Mouse (Mus musculus) erythroblast, adult 5-6 weeks (primary cell): ENCODE measurements around the gene Il17rd. TPM values are rescaled to one million over a fixed set of nuclear protein-coding genes. Genes with fewer than 3 reads are reported as not detected.

Experiments
- ATAC-seq: replicated peaks from 2 replicates; pipeline ENCODE4 v1.8.0; 2016; ENCODE audit warnings: moderate number of reproducible peaks, mild to moderate bottlenecking, moderate TSS enrichment, inconsistent platforms; ENCODE audit not compliant: poor library complexity, low FRiP score, severe bottlenecking
- total RNA-seq, 2 experiments: library from RNA; stranded (forward) in 1 of 2; stranded (reverse) in 1 of 2; fragments of 150-400 nt in 1 of 2; fragments of 200-764, 138-1000 nt in 1 of 2; gene quantifications; 2 replicates each; pipeline versions ENCODE4 v1.2.3 to v1.2.4; 2015 to 2017; ENCODE audit warnings: low replicate concordance in 2 of 2

Gene Il17rd
- total RNA-seq, 2 experiments from 2014 or later = not detected

DNA sequence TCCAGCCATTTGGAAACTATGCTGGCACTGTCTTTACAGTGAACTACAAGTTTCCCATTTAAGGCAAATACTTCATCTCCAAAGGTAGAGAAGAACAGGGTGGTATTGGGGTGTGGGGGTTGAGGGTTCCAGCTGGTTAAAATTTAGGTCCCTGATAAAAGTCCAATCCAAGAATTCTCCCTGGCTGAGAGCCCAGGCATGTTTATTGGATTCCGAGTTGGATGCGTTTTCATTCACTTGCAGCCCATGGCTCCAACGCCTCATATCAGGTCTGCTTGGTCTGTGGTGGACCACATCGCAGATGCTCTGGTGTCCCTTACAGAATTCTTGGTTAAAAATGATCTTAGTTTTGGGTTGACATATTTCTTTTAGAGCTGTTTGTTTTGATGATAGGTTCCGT lies 4.7 kb downstream of the Il17rd start:
- ATAC-seq = no peak

DNA sequence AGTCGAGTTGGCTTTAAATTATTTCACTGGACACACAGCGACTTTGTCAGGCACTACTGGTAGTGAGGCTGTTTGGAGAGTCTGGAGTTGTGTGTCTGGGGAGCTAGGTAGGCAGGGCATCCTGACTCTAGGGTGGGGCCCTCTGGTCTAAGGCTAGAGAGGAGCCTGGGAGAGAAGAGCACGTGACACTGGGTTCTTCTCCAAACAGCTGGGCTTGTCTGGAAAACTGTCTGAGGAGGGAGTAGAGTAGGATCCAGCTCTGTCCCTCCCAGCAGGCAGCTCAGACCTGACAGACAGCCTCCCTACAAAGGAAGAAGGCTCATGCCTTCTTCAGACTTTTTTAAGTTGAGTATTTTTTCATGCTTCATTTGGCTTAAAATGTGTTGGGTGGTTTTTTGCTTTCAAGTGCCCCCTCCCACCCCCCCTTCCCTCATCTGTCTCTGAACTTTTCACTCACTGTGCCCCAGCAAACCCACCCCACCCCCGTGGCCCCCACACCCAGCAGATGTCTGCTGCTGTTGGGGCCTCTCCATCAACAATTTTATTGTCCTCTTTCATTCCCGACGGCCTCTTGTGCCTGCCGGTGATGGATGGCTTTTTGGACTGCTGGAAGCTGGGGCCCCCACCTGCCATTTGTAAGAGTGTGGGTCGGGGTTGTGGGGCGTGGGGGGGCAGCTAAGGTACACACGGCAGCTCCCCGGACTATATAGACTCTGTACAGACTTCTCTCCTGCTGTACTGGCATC lies 5.7 kb downstream of the Il17rd start:
- no peak for ATAC-seq

DNA sequence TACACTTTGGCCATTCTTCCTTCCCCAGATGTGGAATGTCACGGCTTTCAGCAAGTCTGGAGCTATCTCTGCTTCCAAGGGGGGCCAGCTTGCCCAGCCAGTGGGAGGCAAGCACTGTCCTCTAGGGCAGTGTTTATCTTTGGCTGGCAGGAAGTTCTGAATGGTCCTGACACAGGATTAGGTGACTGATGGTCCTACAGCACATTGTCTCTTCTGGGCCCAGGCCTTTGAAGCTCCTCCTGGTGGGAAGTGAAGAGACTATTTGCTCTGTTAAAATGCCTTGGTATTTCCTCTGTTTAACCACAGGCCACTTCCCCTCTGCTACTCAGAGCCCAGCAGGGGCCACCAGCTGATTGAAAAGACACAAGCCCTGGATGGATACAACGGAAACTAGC lies 6.2 kb downstream of the Il17rd start:
- no peak for ATAC-seq

DNA sequence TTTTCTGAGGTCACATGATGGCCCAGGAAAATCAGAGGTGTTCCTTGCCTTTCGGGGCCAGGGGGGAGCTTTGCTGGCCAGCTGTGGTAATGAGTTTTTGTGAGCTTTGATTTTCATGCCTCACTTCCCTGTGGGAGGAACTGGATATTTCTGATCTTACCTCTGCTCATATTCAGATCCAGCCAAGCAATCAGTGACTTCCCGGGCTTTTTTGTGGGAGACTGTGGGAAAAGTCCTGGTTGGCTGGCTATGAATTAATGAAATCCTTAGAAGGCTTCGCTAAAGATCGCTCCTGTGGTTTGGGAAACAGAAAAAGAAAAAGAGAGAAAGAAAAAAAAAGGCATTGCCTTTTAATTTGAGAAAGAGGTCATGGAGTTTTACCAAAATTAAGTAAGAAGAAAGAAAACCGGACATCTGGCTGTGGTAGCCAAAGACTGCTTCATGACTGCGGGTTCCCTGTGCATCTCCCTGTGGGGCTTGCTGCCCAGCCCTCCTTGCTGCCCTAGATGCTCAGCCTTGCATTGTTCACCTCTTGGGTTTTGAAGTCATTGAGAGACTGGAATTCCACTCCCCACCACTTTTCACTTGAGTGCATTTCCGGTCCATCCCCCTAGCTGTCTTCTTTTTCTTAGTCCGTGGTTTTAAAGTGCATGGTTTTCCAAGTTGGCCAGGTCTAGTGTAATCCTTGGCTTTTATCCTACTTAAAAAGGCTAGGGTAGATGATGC lies 9.7 kb downstream of the Il17rd start:
- no peak for ATAC-seq

DNA sequence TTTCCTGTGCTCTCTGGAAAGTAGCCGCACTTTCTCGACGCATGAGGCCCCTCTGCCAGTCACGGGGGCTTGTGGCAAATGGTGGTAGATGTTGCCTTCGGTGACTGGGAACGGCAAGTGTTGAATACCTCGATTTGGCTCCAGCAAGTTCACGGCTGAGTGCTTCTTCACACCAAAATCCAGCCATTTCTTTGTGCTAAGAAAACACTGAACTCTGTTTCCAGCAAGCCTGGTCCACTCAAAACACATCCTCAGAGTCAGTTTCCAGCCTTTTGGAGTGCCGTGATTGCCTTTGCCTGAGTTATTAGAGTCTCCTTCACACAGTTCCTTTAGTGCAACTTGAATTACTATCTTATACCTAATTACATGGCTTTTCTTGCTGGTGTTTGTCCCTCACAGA lies 11.3 kb downstream of the Il17rd start:
- ATAC-seq = no peak

DNA sequence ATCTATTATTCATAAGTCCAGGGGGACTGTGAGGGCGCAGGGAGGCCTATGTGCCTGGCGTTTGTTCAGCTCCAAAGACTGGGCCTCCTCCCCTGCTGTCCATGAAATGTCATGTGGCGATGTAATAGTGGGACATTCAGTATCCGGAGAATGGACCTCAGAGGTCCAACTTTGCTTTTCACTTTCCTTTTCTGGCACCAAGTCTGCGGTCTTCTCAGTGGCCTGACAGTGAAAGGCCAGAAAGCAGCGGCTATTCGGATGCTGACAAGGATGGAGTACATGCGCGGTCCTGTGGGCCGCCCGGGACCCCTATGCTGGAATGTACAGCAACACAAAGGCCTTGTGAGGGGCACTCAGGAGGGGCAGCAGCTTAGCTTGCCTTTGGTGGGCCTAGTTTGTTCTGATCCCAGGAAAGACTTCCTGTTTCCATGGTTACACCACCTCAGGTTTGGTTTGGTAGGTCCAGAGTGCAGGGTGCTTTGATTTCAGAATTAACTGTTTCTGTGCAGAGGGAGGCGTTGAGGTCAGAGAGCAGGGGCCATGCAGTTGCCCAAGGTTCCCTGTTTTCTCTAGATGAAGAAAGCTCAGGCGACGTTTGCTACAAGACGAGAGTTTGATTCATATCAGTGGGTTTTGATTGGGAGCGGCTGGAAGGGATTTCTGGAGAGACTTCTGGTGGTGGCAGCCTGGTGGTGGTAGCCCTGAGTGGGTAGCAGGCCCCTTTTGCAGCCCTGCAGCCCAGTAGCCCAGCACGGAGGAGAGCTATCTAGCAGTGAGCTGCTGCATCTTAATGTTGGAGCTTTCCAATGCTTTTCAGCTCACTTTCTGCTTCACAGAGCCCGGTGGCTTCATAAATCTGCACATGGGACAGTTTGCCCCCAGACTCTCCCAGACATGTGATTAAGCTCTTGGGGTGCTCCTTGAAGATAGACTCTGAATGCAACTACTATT lies 12.1 kb downstream of the Il17rd start:
- ATAC-seq = no peak

DNA sequence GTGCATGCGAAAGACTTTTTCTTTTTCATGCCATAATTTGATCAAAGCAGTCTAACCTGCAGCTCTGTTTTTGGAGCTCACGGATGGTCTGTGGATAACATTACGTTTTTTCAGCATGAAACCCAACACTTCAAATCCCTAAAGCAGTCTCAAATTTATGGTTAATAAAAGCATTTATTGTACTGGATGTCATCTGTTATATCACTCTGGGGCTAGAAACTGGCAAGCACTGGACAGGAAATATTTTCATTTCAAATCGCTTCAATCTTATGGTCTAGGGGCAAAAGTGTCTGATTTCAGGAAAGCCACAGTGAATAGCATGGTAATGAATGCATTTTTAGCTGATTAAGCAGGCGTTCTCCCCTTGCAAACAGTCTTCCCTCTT lies 12.8 kb downstream of the Il17rd start:
- ATAC-seq = no peak

DNA sequence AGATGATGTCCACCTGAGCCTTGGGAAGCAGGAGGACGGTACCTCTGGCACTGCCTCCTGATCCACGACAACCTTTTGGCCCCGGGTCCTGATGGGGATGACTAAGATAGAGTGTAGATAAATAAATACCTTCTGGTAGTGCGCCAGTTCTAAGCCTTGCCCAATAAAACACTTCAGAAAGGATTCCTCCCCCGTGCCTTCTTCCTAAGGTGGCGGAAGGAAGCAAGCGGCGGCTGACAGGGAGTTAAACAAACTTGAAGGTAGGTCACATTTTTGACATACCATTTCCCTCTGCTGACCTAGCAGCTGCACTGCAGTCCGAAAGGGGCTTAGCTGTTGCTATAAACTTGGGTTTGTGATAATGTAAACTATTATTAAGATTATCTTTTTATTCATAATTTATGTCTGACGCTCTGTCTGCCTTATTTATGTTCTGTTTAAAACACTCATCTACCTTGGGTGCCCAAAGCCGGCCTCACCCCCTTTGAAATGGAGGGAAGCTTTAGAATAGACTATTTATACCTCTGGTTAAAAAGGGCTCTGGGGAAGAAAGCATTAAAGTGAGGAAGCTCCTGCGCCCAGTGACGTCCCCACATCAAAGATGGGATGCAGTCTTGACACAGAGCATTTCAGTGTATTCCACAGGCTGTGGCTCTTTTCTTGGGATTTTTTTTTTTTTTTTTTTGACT lies 19.9 kb downstream of the Il17rd start:
- ATAC-seq = no peak

DNA sequence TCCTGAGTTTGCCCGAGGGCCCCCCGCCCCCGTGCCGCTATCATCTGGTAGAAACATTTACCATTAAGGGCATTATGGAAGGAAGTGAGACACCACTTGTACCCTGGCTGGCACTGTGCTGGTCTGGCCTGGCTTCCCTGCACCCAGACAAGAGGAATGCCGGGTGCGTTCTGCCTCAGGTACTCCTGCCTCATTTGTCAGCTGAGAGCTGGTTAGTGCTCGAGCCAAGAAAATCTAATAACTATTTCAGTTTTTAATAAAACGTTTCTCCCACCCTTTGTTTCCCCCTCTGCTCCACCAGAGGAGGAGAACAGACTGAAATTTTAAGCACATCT lies 20.4 kb downstream of the Il17rd start:
- no peak for ATAC-seq

DNA sequence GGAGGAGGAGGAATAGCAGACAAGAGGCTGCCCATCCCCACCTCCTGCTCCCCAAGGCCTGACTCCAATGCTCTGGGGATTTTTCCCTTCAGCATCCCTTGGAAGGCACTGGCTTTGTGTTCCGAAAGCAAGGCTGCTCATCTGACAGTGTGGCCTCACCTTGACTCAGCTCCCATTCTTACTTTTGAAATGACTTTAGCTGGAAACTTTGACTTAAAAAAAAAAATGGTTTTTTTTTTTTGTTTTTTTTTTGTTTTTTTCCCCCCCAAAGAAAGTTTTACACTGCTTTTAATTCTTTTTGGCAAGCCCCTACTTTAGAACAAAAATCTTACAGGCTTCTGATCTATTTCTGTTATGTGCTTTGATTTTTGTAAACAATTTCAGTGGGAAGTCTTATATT lies 24.6 kb downstream of the Il17rd start:
- no peak for ATAC-seq

DNA sequence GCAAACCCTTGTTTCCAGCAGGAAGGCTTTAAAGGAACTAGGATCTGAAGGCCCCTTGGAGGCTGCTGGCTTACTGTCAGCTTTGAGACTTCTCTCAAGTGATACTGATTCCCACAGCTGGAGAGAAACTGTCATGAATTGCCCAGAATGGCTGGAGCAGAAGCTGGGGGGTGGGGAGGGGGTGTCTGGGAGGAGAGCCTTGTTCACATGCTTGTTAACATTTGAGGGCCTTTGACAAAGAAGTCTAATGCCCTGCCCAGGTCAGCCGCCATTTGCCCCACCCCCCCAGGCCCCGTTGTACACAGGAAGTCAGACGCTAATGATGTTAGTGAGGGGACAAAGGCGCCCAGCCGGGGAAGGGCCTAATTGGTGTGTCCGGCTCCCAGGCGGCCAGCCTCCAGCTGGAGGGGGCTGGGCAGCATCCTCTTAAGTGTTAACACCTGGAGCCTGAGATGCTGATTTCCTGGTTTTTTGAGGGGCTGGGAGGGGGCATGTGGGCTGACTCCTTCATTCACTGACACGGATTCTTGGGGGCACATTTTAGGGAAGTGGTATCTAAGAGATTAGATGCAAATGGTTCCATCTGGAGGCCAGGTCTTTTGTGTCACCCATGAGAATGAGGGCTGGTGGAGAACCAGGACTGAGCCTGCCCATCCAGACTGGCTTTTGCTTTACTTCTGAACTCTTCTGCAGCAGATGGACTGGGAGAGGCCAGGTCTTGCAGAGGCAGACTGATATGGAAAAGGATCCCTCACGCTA lies 27.6 kb downstream of the Il17rd start:
- ATAC-seq = no peak

DNA sequence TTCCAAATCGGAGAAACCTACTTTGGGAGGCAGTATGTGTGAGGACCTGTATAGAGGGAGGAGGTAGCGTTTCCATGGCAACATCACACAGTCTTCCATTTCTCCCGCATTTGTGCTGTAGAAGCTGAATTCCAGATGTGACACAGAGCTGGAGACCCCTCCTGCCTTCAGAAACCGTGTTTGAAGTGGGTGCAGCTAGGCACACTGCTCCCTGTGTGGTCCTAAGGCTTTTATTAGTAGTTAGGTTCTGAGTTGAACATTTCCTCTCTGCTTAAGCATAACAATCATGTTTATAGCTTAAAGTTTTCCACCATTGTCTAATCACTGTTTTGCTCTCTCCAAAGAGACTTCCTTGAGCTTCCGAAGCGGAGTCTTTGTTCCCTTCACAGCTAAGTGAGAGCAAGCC lies 29.1 kb downstream of the Il17rd start:
- no peak for ATAC-seq

DNA sequence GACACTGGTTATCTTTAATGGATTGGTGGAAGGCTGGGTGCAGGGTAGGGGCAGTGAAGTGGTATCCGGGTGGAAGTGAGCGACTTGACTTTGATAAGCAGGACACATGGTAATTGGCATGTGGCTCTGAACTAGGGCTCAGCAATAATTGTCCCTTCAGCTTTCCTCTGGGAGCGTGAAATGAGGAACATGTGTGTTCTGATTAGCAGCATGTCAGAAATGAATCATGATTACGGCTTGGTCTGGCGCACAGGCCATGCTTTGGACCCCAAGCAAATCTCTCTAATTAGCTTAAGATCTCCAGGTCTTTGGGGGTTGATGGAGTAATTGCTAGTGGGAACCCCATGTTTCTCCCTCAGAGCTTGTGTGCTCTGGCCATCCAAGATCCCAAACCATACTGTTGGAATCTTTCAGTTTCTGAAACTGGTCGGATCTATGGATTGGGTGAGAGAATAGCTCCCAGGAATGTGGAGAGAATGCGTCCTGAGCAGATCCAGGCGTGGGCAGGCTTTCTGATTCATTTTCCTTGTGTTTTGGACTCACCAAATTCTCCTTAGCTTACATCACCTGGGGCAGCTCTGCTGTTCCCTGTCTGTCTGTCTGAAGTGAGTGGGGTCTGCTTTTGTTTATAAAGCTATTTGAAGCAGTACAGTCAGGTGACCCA lies 30.8 kb downstream of the Il17rd start:
- no peak for ATAC-seq

DNA sequence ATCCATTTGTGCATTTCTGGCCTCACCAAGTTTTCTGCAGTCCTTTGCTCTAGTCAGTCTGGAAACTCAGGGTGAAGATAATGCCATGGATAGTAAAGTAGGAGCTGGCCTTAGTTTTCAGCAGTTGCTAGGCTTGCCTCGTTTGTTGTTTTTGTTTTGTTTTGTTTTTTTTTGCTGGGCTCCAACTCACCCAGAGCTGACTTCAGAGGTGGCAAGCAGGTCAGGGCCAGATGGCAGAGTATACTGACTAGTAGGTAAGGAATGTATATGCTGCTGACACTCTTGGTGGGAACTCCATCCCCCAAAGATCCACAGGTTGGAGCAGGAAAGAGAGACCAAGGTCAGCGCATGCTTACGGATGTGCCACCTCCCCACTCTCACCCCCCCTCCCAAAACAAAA lies 31.4 kb downstream of the Il17rd start:
- no peak for ATAC-seq

DNA sequence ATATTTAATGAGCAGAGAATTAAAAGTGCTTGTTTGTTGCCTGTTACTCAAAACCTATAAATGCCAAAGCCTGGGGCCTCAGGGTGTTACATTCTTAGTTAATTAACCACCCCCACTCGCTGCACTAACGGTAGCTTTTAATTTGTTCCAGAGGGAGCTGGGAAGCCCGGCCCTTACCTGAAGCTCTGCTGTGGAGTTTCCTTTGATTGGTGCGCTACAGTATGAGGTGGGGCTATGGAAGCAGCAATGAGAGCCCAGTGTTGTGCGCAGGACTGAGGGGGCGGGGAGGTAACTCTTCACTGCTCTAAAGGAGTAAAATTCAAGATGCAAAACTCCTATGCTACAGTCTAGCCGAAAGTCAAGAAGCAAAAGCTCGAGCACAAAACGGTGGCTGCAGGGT lies 32.0 kb downstream of the Il17rd start:
- no peak for ATAC-seq

DNA sequence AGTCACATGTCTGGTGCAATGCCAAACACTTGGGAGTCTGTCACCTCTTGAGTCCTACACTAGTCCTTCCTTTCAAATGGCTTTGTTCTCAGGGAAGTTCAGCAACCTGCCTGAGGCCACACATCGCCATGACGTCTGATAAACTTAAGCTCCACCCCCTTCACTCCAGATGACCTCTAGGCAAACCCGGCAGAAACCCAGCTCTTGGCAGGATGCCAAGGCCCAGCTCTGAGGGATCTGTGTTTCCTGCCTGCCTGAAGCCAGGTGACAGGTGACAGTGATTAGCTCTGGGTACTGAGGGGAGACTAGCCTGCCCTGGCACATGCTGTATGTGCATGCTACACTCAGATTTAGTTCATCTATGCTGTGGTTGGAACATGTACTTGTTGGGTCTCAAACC lies 33.2 kb downstream of the Il17rd start:
- ATAC-seq = no peak

DNA sequence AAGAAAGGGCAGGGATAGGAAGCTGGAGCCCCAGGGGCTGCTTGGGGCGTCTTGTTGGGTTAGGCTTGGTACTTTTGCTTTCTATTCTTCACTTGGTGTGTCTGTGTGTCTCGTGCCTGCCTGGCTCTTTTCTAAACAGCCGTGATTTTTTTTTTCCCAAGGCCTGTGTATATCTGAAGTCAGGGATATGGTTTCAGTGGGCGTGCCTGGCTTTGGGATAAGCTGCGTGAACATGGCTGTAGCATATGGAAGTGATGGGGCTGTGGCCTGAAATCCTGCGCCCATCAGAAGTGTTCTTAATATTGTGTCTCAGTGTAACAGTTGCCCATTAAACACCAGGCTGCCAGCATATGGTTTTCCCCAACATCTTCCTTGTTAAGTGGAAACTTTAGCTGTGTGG lies 36.3 kb downstream of the Il17rd start:
- ATAC-seq = no peak

DNA sequence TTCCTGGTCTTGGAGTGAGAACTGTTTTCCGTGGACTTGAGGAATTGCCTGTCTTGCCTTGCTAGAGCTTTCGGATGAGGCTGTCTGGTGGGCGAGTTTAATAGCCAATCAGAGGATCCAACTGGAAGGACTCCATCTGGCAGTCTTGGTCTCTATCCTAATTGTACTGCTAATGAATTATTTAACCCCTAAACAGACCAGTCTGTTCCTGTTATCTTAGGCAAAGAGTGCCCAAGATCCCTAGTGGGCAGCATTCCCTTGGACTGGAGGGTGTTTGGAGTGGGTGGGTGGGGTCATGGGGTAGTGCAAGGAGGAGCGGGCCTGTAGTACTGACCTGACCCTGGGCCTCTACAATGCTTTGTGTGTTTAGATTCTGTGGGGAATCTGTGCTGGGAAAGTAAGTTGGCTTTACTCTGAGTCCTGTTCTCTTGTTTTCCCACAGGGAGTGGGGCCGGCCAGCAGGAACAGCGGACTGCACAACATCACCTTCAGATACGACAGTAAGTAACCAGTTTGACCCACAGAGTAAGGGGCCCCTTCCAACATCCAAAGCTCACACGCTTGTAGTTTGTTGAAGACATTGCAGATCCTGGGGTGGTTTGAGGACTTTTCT lies 37.3 kb downstream of the Il17rd start:
- ATAC-seq = no peak

DNA sequence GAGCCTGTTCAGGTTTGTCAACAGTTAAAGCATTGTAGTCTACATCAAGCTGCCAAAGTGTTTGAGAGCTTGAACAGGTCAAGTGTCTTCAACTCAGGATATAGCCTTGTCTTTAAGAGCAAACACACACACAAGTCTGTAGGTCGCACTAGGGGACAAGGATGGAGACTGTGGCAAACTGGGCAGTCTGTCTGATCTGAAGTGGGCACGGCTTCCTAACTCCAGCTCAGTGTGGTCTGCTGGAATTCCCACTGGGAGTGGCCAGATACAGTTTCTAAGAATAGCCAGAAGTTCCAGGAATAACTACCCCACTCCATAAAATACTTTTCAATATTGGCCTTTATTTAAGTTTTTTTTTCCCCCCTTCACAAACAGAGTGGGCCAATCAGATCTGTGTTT lies 37.8 kb downstream of the Il17rd start:
- ATAC-seq = no peak
